In the genomic region with DNA sequence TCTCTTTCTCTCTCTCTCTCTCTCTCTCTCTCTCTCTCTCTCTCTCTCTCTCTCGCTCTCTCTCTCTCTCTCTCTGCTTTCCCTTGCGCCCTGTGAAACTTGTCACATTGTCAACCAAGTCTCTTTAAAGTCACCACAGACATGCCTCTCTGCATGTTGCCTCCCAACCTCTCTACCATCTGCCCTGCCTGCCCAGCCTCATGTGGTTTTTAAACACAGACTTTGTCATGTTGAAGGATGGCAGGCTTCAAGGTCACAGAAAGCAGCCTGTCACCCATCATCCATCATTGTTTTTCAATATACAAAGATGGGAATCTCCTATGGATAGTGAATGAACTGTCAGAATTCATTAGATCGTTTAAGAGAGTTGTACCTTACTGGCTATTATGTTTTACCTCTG, we compare ENCODE assay signal across 22 mouse cellular contexts.
"Had no signal": no experiment of that assay in that cellular context is flagged by ENCODE, and none has a peak within 500 bp of the region (broad histone marks: within the 10 kb centered on the region; RNA-seq: fewer than 3 reads in every experiment).

No protein-coding gene starts in this region.

- H3K27me3 ChIP-seq: kidney, embryonic 15.5 days; limb, embryonic 13.5 days; liver, embryonic 12.5 days; liver, embryonic 15.5 days; lung, embryonic 15.5 days; megakaryocyte, embryonic 14.5 days; neural tube, embryonic 12.5 days; neural tube, embryonic 15.5 days had no signal

- DNase-seq: kidney, adult 8-10 months; kidney, postnatal 10 days; kidney, postnatal 36 days; layer of hippocampus, postnatal 36 days; liver; lung, adult 18-20 months; lung, postnatal 10 days; lung, postnatal 36 days; midbrain, embryonic 14.5 days; thymus, adult 18-20 months; thymus, postnatal 36 days had no signal

- H3K4me3 ChIP-seq: kidney, embryonic 15.5 days; left cerebral cortex, adult 2 months; limb, embryonic 10.5 days; limb, embryonic 13.5 days; liver, embryonic 12.5 days; liver, embryonic 15.5 days; lung, embryonic 15.5 days; megakaryocyte, embryonic 14.5 days; midbrain, embryonic 10.5 days; neural tube, embryonic 12.5 days; neural tube, embryonic 15.5 days had no signal

- H3K27ac ChIP-seq: kidney, embryonic 15.5 days; left cerebral cortex, adult 2 months; limb, embryonic 10.5 days; limb, embryonic 13.5 days; liver, embryonic 12.5 days; liver, embryonic 15.5 days; lung, embryonic 15.5 days; midbrain, embryonic 10.5 days; neural tube, embryonic 12.5 days; neural tube, embryonic 15.5 days had no signal

- H3K4me1 ChIP-seq: kidney, embryonic 15.5 days; limb, embryonic 10.5 days; limb, embryonic 13.5 days; liver, embryonic 12.5 days; liver, embryonic 15.5 days; lung, embryonic 15.5 days; megakaryocyte, embryonic 14.5 days; midbrain, embryonic 10.5 days; neural tube, embryonic 12.5 days; neural tube, embryonic 15.5 days had no signal

- H3K4me2 ChIP-seq: kidney, embryonic 15.5 days; limb, embryonic 13.5 days; liver, embryonic 12.5 days; liver, embryonic 15.5 days; lung, embryonic 15.5 days; neural tube, embryonic 12.5 days; neural tube, embryonic 15.5 days had no signal

- H3K36me3 ChIP-seq: kidney, embryonic 15.5 days; limb, embryonic 10.5 days; limb, embryonic 13.5 days; liver, embryonic 12.5 days; liver, embryonic 15.5 days; lung, embryonic 15.5 days; midbrain, embryonic 10.5 days; neural tube, embryonic 12.5 days; neural tube, embryonic 15.5 days had no signal

- H3K9me3 ChIP-seq: kidney, embryonic 15.5 days; limb, embryonic 10.5 days; limb, embryonic 13.5 days; liver, embryonic 12.5 days; liver, embryonic 15.5 days; lung, embryonic 15.5 days; midbrain, embryonic 10.5 days; neural tube, embryonic 12.5 days; neural tube, embryonic 15.5 days had no signal

- H3K9ac ChIP-seq: kidney, embryonic 15.5 days; limb, embryonic 13.5 days; liver, embryonic 12.5 days; liver, embryonic 15.5 days; lung, embryonic 15.5 days; neural tube, embryonic 12.5 days; neural tube, embryonic 15.5 days had no signal

- ATAC-seq: liver, embryonic 12.5 days had no signal
